Mouse (Mus musculus) ES-Bruce4 (cell line): ENCODE measurements at regions not wholly inside any gene's neighbourhood (a gene's known extent, or its start where the extent isn't known, plus 50 kb on each side); places are given as distances from the start of the nearest gene placed in this dataset.

ENCODE experiments used
- H3K27ac ChIP-seq: 2 replicates; pipeline ENCODE4 v1.5.1; 2012; ENCODE audit warnings: low read length, inconsistent platforms; ENCODE audit not compliant: insufficient read depth
- H3K27me3 ChIP-seq: 2 replicates; pipeline ENCODE4 v1.6.1; 2012; ENCODE audit warnings: mild to moderate bottlenecking, low read length, inconsistent platforms; ENCODE audit not compliant: control insufficient read depth, poor library complexity, insufficient read depth, severe bottlenecking
- H3K36me3 ChIP-seq: 2 replicates; pipeline ENCODE4 v1.6.1; 2012; ENCODE audit warnings: inconsistent platforms, mild to moderate bottlenecking, low read length, moderate library complexity; ENCODE audit not compliant: control insufficient read depth, poor library complexity, insufficient read depth, severe bottlenecking
- H3K4me1 ChIP-seq: one replicate; pipeline ENCODE4 v1.8.1; 2011; ENCODE audit warnings: low read length; ENCODE audit not compliant: control insufficient read depth, insufficient read depth
- H3K4me3 ChIP-seq: 2 replicates; pipeline ENCODE4 v1.5.1; 2011; ENCODE audit warnings: low read depth, mild to moderate bottlenecking, low read length
- H3K9ac ChIP-seq: 2 replicates; pipeline ENCODE4 v1.6.1; 2012; ENCODE audit warnings: low read depth, mild to moderate bottlenecking, inconsistent platforms; ENCODE audit not compliant: poor library complexity, severe bottlenecking
- H3K9me3 ChIP-seq: replicated peaks from 2 replicates; pipeline ENCODE4 v1.6.1; 2012; ENCODE audit warnings: mild to moderate bottlenecking, low read length, inconsistent platforms; ENCODE audit not compliant: control insufficient read depth, poor library complexity, insufficient read depth, severe bottlenecking
- CTCF ChIP-seq: IDR thresholded peaks from one replicate; pipeline ENCODE4 v1.8.1; 2011; ENCODE audit warnings: low read depth, low read length
- EP300 ChIP-seq: IDR thresholded peaks from 2 replicates; pipeline ENCODE4 v1.6.1; 2011; ENCODE audit warnings: low read depth, low read length; ENCODE audit not compliant: insufficient read depth
- POLR2A ChIP-seq: IDR thresholded peaks from one replicate; pipeline ENCODE4 v1.8.1; 2011; ENCODE audit warnings: low read length; ENCODE audit not compliant: insufficient read depth

GRCm38 (mm10) chr10:120726369-120726768 is 172.5 kb downstream of the Msrb3 start:
- TF ChIP-seq POLR2A (no peak), EP300 (no peak), CTCF (no peak)
- H3K9me3 ChIP-seq: no peaks in the 10 kb centered on the region
- H3K4me3 ChIP-seq: no peak overlapping the region
- no peaks in the 10 kb centered on the region; the same call in 1 of the 2 replicates for H3K27me3 ChIP-seq
- H3K27ac ChIP-seq: no peak overlapping the region
- H3K9ac ChIP-seq: no peak overlapping the region
- H3K4me1 ChIP-seq: no peaks in the 10 kb centered on the region
- no peaks in the 10 kb centered on the region for H3K36me3 ChIP-seq

GRCm38 (mm10) chr10:120721956-120722532 is 176.9 kb downstream of the Msrb3 start:
- H3K4me3 ChIP-seq: no peak overlapping the region
- no peaks in the 10 kb centered on the region; the same call in 1 of the 2 replicates for H3K9me3 ChIP-seq
- no peaks in the 10 kb centered on the region for H3K36me3 ChIP-seq
- no peak overlapping the region for H3K27ac ChIP-seq
- H3K27me3 ChIP-seq: no peaks in the 10 kb centered on the region; the same call in 1 of the 2 replicates
- TF ChIP-seq EP300: no peak
- no peak for TF ChIP-seq CTCF
- TF ChIP-seq POLR2A: no peak
- H3K9ac ChIP-seq: no peak overlapping the region
- H3K4me1 ChIP-seq: no peaks in the 10 kb centered on the region

- Histone ChIP-seq H3K9ac (no peak overlapping the region), H3K4me1 (no peaks in the 10 kb centered on the region), H3K9me3 (no peaks in the 10 kb centered on the region; the same call in 1 of the 2 replicates), H3K36me3 (no peaks in the 10 kb centered on the region), H3K4me3 (no peak overlapping the region), H3K27me3 (no peaks in the 10 kb centered on the region; the same call in 1 of the 2 replicates), H3K27ac (no peak overlapping the region)
- TF ChIP-seq POLR2A (no peak), EP300 (no peak), CTCF (no peak)
Measured at GRCm38 (mm10) chr10:120720981-120721380, 177.9 kb downstream of the Msrb3 start.

- Histone ChIP-seq H3K4me3 (no peak overlapping the region), H3K9ac (no peak overlapping the region), H3K4me1 (no peaks in the 10 kb centered on the region), H3K27me3 (no peaks in the 10 kb centered on the region; the same call in 1 of the 2 replicates), H3K27ac (no peak overlapping the region), H3K9me3 (no peaks in the 10 kb centered on the region; the same call in 1 of the 2 replicates), H3K36me3 (no peaks in the 10 kb centered on the region)
- no peak for TF ChIP-seq EP300
- TF ChIP-seq CTCF: no peak
- no peak for TF ChIP-seq POLR2A
Measured at GRCm38 (mm10) chr10:120720061-120720460, 178.8 kb downstream of the Msrb3 start.

- no peak overlapping the region for H3K4me3 ChIP-seq
- H3K27me3 ChIP-seq: no peaks in the 10 kb centered on the region; the same call in 1 of the 2 replicates
- no peak for TF ChIP-seq POLR2A
- no peak for TF ChIP-seq EP300
- no peak for TF ChIP-seq CTCF
- H3K9ac ChIP-seq: no peak overlapping the region
- no peaks in the 10 kb centered on the region for H3K36me3 ChIP-seq
- no peak overlapping the region for H3K27ac ChIP-seq
- H3K9me3 ChIP-seq: no peaks in the 10 kb centered on the region; the same call in 1 of the 2 replicates
- H3K4me1 ChIP-seq: no peaks in the 10 kb centered on the region
Measured at GRCm38 (mm10) chr10:120717159-120717567, 181.7 kb downstream of the Msrb3 start.

- Histone ChIP-seq H3K9me3 (no peaks in the 10 kb centered on the region; the same call in 1 of the 2 replicates), H3K4me1 (no peaks in the 10 kb centered on the region), H3K4me3 (no peak overlapping the region), H3K27ac (no peak overlapping the region), H3K36me3 (no peaks in the 10 kb centered on the region), H3K9ac (no peak overlapping the region), H3K27me3 (no peaks in the 10 kb centered on the region; the same call in 1 of the 2 replicates)
- no peak for TF ChIP-seq EP300
- TF ChIP-seq CTCF: peak; percentile 40
Measured at GRCm38 (mm10) chr10:120716391-120716790, 182.5 kb downstream of the Msrb3 start.
